Comparison of ENCODE assay signal across 31 mouse cellular contexts in the genomic region with DNA sequence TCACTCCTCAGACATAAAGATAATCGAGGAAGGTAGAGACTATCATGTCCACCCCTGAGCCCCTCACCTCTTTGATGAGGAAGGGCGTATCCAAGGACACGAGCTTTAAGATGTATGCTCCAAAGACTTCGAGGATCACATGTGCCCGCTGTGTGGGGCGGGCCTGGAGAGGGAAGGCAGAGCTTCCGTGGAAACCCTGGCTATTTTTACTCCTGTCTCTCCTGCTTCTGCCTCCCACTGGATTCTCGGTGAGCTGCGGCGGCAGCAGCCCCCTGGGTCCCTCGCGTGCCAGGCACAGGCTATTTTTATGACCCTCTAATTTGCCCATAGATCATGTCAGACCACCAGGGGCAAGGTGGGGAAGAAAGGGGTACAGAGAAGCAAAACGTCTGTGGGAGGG.
A peak's percentile ranks its signal among the peaks of the same experiment; 100 is the strongest.
DNase-seq lines count a peak whose midpoint lies in the region; ATAC-seq and TF ChIP-seq lines count a peak whose summit lies in the region.
"Had no signal": no experiment of that assay in that cellular context is flagged by ENCODE, and none has a peak within 500 bp of the region (broad histone marks: within the 10 kb centered on the region; RNA-seq: fewer than 3 reads in every experiment).

No protein-coding gene starts in this region.

- TF ChIP-seq EP300 in liver, postnatal 0 days (IDR thresholded peaks at IDR 0.05; ENCODE audit: low read depth): no peak

- 61% methylated on average over 13 of the region's 13 CpGs for WGBS in liver, postnatal 0 days (ENCODE audit: insufficient replicate concordance)

- H3K4me3 ChIP-seq in liver, postnatal 0 days (ENCODE audit: low read depth, low read length): no peak overlapping the region
- H3K4me3 ChIP-seq: embryonic facial prominence, embryonic 12.5 days; heart, embryonic 12.5 days; hindbrain, embryonic 13.5 days; limb, embryonic 10.5 days; limb, embryonic 15.5 days; liver, embryonic 13.5 days; midbrain, embryonic 15.5 days; neural tube, embryonic 15.5 days; stomach, embryonic 15.5 days had no signal

- H3K9ac ChIP-seq in liver, postnatal 0 days (replicated peaks): no peak overlapping the region
- H3K9ac ChIP-seq: embryonic facial prominence, embryonic 12.5 days; heart, embryonic 12.5 days; hindbrain, embryonic 13.5 days; limb, embryonic 15.5 days; liver, embryonic 13.5 days; midbrain, embryonic 15.5 days; neural tube, embryonic 15.5 days; stomach, embryonic 15.5 days had no signal

- H3K27me3 ChIP-seq in liver, postnatal 0 days (ENCODE audit: insufficient read depth, low read length): no peaks in the 10 kb centered on the region
- H3K27me3 ChIP-seq: embryonic facial prominence, embryonic 12.5 days; hindbrain, embryonic 13.5 days; liver, embryonic 13.5 days; midbrain, embryonic 15.5 days; neural tube, embryonic 15.5 days; stomach, embryonic 15.5 days had no signal

- no peaks in the 10 kb centered on the region for H3K9me3 ChIP-seq in liver, postnatal 0 days (ENCODE audit: low read length)
- H3K9me3 ChIP-seq: embryonic facial prominence, embryonic 12.5 days; heart, embryonic 12.5 days; hindbrain, embryonic 13.5 days; limb, embryonic 10.5 days; limb, embryonic 15.5 days; liver, embryonic 13.5 days; midbrain, embryonic 15.5 days; neural tube, embryonic 15.5 days; stomach, embryonic 15.5 days had no signal

- no peak for DNase-seq in frontal cortex, postnatal 25 days (ENCODE audit: low spot score in 2 of 2)
- peak; percentile 54 to 67 for DNase-seq in frontal cortex, adult 2 months (ENCODE audit: extremely low spot score in 1 of 2, low spot score in 1 of 2)
- peak; percentile 64 to 75 for DNase-seq in left cerebral cortex, postnatal 14 days (ENCODE audit: low spot score in 2 of 2)
- DNase-seq in right cerebral cortex, postnatal 10 days (ENCODE audit: low spot score in 2 of 2): peak; percentile 72 to 81
- no peak for DNase-seq in kidney, postnatal 10 days
- no peak for DNase-seq in ovary, postnatal 10 days (ENCODE audit: low spot score)
- DNase-seq in liver, postnatal 0 days: no peak
- DNase-seq: adrenal gland, adult 2 months; cerebellum, adult 9-10 months; cerebellum, postnatal 36 days; embryo, embryonic 11 days; gastrocnemius, postnatal 14 days; heart, adult 18-20 months; heart, postnatal 4 days; kidney, adult 8-10 months; kidney, postnatal 14 days; liver, embryonic 13.5 days; lung, adult 2 months; lung, postnatal 10 days had no signal

- H3K4me1 ChIP-seq in liver, postnatal 0 days (ENCODE audit: insufficient read depth): peaks cover 7% of the 10 kb centered on the region; the same call in 1 of the 2 replicates

- H3K27ac ChIP-seq in liver, postnatal 0 days (ENCODE audit: low read depth): no peak overlapping the region
- H3K27ac ChIP-seq: embryonic facial prominence, embryonic 12.5 days; hindbrain, embryonic 13.5 days; limb, embryonic 10.5 days; limb, embryonic 15.5 days; liver, embryonic 13.5 days; neural tube, embryonic 15.5 days; stomach, embryonic 15.5 days had no signal

- no peak overlapping the region for H3K4me2 ChIP-seq in liver, postnatal 0 days (ENCODE audit: low read depth, low read length)
- H3K4me2 ChIP-seq: embryonic facial prominence, embryonic 12.5 days; heart, embryonic 12.5 days; hindbrain, embryonic 13.5 days; limb, embryonic 15.5 days; liver, embryonic 13.5 days; midbrain, embryonic 15.5 days; neural tube, embryonic 15.5 days; stomach, embryonic 15.5 days had no signal

- ATAC-seq in frontal cortex, adult (ENCODE audit: low TSS enrichment): peak; percentile 45
- no peak for ATAC-seq in liver, postnatal 0 days
- ATAC-seq: activated CD4-positive, CD25-positive, alpha-beta regulatory T cell, adult 4 months; forebrain, embryonic 14.5 days; intestine, embryonic 16.5 days; midbrain, embryonic 15.5 days had no signal

- no peaks in the 10 kb centered on the region for H3K36me3 ChIP-seq in liver, postnatal 0 days (replicated peaks; ENCODE audit: insufficient read depth, low read length)
- H3K36me3 ChIP-seq: embryonic facial prominence, embryonic 12.5 days; heart, embryonic 12.5 days; hindbrain, embryonic 13.5 days; limb, embryonic 10.5 days; limb, embryonic 15.5 days; liver, embryonic 13.5 days; midbrain, embryonic 15.5 days; neural tube, embryonic 15.5 days; stomach, embryonic 15.5 days had no signal

- no peak for TF ChIP-seq CTCF in liver, postnatal 0 days (IDR thresholded peaks at IDR 0.05; ENCODE audit: low read depth)

- intact Hi-C loops in left cerebral cortex, postnatal 14 days (cut with DNase I): no loop called here

Comparison
In these comparisons a context has a peak if more than half of its experiments do, and no peak if none do; other contexts are left out.
1. DNase-seq: peak in frontal cortex, adult 2 months (2 of 2), left cerebral cortex, postnatal 14 days (2 of 2) and right cerebral cortex, postnatal 10 days (2 of 2); none in frontal cortex, postnatal 25 days (0 of 2), kidney, postnatal 10 days (single experiment), ovary, postnatal 10 days (single experiment) and liver, postnatal 0 days (single experiment).